Comparison of ENCODE assay signal across 7 mouse cellular contexts in the genomic region with DNA sequence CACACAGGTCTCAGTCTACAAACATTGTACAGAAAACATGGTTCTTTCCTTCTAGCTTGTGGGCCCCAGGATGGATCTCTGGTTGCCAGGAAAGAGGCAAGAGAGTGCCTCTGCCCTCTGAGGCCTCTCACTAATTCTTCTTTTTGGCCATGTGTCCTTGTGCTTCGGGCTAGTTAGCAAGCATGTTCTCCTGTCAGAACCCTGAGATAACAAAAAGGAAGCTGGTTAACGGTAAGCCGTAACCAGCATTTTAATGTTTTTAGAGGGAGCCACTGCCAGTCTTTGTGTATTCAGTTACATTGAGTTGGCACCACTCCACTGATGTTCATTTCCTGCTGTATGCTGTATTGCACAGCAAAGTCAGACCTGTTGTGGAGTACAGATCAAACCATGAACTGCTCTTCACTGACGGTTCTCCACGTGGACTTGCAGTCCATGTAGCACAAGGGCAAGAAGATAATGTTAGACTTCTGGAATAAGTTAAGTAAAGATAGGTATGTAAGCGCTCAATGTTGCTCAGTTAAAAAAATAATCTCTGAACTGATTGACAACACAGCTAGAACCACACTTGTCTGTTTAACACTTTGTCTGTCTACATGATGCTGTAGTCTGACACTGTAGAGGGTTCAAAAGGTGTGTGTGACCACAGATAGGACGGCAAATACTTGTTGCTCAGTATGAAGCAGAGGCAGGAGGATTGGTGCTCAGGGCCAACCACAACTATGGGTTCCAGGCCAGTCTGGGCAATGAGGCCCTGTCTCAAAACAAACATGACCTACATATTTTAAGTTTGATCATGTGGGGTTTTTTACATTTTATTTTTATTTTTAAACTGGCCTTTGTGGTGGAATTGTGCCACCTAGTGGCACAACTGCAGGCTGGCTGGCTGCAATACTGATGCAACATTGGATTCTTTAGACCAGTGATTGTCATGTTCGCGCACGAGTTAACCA. TPM values are rescaled to one million over a fixed set of nuclear protein-coding genes. Genes with fewer than 3 reads are reported as not detected.
DNase-seq lines count a peak whose midpoint lies in the region; ATAC-seq lines count a peak whose summit lies in the region.

No protein-coding gene starts in this region.

- no peaks in the 10 kb centered on the region for H3K27me3 ChIP-seq in limb, embryonic 11.5 days (ENCODE audit: control insufficient read depth, insufficient read depth, low read length)
- H3K27me3 ChIP-seq in limb, embryonic 10.5 days (ENCODE audit: low read depth, poor library complexity, severe bottlenecking), result no peaks in the 10 kb centered on the region
- H3K27me3 ChIP-seq in intestine, embryonic 14.5 days (replicated peaks; ENCODE audit: control insufficient read depth, insufficient read depth, low read length), result no peaks in the 10 kb centered on the region
- no peaks in the 10 kb centered on the region for H3K27me3 ChIP-seq in megakaryocyte, embryonic 14.5 days (replicated peaks)

- no peaks in the 10 kb centered on the region for H3K9me3 ChIP-seq in limb, embryonic 11.5 days (ENCODE audit: control insufficient read depth, low read length)
- H3K9me3 ChIP-seq in limb, embryonic 10.5 days (replicated peaks), result no peaks in the 10 kb centered on the region
- H3K9me3 ChIP-seq in intestine, embryonic 14.5 days (ENCODE audit: control insufficient read depth, low read length), result no peaks in the 10 kb centered on the region
- no peaks in the 10 kb centered on the region for H3K9me3 ChIP-seq in megakaryocyte, embryonic 14.5 days

- H3K4me3 ChIP-seq in limb, embryonic 11.5 days (ENCODE audit: low read depth, low read length), result no peak overlapping the region
- H3K4me3 ChIP-seq in limb, embryonic 10.5 days, result no peak overlapping the region
- no peak overlapping the region for H3K4me3 ChIP-seq in intestine, embryonic 14.5 days (ENCODE audit: low read depth, low read length)
- H3K4me3 ChIP-seq in megakaryocyte, embryonic 14.5 days (replicated peaks), result peak overlapping the region; percentile 75

- ATAC-seq in limb, embryonic 11.5 days (ENCODE audit: insufficient number of reproducible peaks, low FRiP score, low TSS enrichment, low read depth), result no peak
- ATAC-seq in intestine, embryonic 14.5 days (replicated peaks; ENCODE audit: low FRiP score, low TSS enrichment, low read depth), result 0 out of 2 replicates have a peak, but pooled peaks have one; percentile 42

- WGBS in limb, embryonic 11.5 days, result 84% methylated on average over 10 of the region's 10 CpGs
- WGBS in limb, embryonic 10.5 days, result 84% methylated on average over 10 of the region's 10 CpGs
- WGBS in intestine, embryonic 14.5 days, result 68% methylated on average over 10 of the region's 10 CpGs

- peak; percentile 47 for DNase-seq in limb, embryonic 11.5 days (ENCODE audit: low spot score)
- no peak for DNase-seq in limb, embryonic 10.5 days (ENCODE audit: low spot score)
- peak; percentile 48 for DNase-seq in MN1 (ENCODE audit: low spot score)
- DNase-seq in embryo, embryonic 9.5 days (ENCODE audit: extremely low spot score), result peak; percentile 29
- no peak for DNase-seq in intestine, embryonic 14.5 days (ENCODE audit: low spot score)
- no peak for DNase-seq in yolk sac, embryonic 10.5 days (ENCODE audit: low spot score)

- no peak overlapping the region for H3K4me2 ChIP-seq in limb, embryonic 11.5 days (ENCODE audit: low read depth, severe bottlenecking)
- H3K4me2 ChIP-seq in intestine, embryonic 14.5 days (ENCODE audit: low read length), result no peak overlapping the region

- H3K9ac ChIP-seq in limb, embryonic 11.5 days (ENCODE audit: low read length), result no peak overlapping the region
- no peak overlapping the region for H3K9ac ChIP-seq in intestine, embryonic 14.5 days (ENCODE audit: low read length)

- peaks cover 3% of the 10 kb centered on the region; the same call in 1 of the 2 replicates for H3K36me3 ChIP-seq in limb, embryonic 11.5 days (ENCODE audit: control insufficient read depth, insufficient read depth, low read length)
- H3K36me3 ChIP-seq in limb, embryonic 10.5 days, result peaks cover 37% of the 10 kb centered on the region
- peaks cover 35% of the 10 kb centered on the region for H3K36me3 ChIP-seq in intestine, embryonic 14.5 days (ENCODE audit: control insufficient read depth, insufficient read depth, low read length)
- H3K36me3 ChIP-seq in megakaryocyte, embryonic 14.5 days (replicated peaks; ENCODE audit: low read length), result peaks cover 81% of the 10 kb centered on the region

- no peak overlapping the region for H3K27ac ChIP-seq in limb, embryonic 11.5 days (replicated peaks; ENCODE audit: low read depth, low read length)
- H3K27ac ChIP-seq in limb, embryonic 10.5 days, result no peak overlapping the region
- H3K27ac ChIP-seq in intestine, embryonic 14.5 days (ENCODE audit: low read depth), result peak overlapping the region; percentile 51

- H3K4me1 ChIP-seq in limb, embryonic 11.5 days (ENCODE audit: control insufficient read depth, insufficient read depth, low read length), result peaks cover 3% of the 10 kb centered on the region
- H3K4me1 ChIP-seq in limb, embryonic 10.5 days, result peaks cover 30% of the 10 kb centered on the region
- H3K4me1 ChIP-seq in intestine, embryonic 14.5 days (replicated peaks; ENCODE audit: control insufficient read depth, insufficient read depth, low read length), result peaks cover 18% of the 10 kb centered on the region
- peaks cover 69% of the 10 kb centered on the region for H3K4me1 ChIP-seq in megakaryocyte, embryonic 14.5 days

RNA-seq across cellular contexts. Expression of gene Ncoa3, which starts 53.4 kb away (rescaled TPM):
- 18.5 and 21.0 TPM in 2 replicates for polyA plus RNA-seq in limb, embryonic 11.5 days (2014; fragmentation: Nextera tagmentation; extraction: Ambion mirVana)
- polyA plus RNA-seq in limb, embryonic 10.5 days (2016; fragmentation: Nextera tagmentation; extraction: Ambion mirVana), result 15.5 and 15.7 TPM in 2 replicates
- 15.9 and 19.2 TPM in 2 replicates for polyA plus RNA-seq in intestine, embryonic 14.5 days (2014; fragmentation: Nextera tagmentation; extraction: Ambion mirVana)
- polyA plus RNA-seq in megakaryocyte, embryonic 14.5 days (2012; ENCODE audit: insufficient read depth, low replicate concordance), result 22.7 and 35.4 TPM in 2 replicates

Comparison
In these comparisons a context has a peak if more than half of its experiments do, and no peak if none do; other contexts are left out.
1. DNase-seq: peak in limb, embryonic 11.5 days (single experiment), MN1 (single experiment) and embryo, embryonic 9.5 days (single experiment); none in limb, embryonic 10.5 days (single experiment), intestine, embryonic 14.5 days (single experiment) and yolk sac, embryonic 10.5 days (single experiment).